Mouse (Mus musculus): ENCODE results near the gene Ppp1r14b. TPM values are rescaled to one million over a fixed set of nuclear protein-coding genes. Genes with fewer than 3 reads are reported as not detected.

The Ppp1r14b gene
- polyA plus RNA-seq, 1 experiment from 2014 or later, result 170 TPM

DNA sequence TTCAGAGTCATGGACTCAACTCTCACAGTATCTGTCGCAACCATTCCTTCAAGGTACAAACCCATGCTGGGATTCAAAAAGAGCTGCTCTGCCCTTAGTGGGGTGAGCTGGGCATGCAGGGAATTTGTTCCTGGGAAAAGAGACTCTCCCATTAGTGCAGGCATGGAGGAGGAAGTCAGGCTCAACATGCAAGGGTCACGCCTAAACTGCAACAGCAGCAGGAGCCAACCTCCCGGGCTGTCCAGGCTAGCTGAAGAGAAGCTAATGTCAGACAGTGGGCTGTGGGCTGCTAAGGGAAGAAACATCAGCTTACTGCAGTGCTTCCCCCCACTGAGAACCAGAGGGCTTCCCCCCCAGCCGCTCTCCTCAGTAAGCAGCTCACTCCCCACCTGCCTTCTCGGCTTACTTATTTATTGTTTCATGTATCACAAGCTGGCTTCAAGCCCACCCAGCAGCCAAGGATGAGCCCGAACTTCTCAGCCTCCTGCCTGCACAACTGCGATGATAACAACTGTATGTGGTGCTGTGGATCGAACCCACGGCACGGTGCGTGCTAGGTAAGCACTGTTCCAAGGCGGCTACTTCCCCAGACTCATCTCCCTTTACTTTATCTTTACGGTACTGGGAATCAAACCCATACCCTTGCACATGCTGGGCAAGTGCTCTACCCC lies 2.4 kb upstream of the Ppp1r14b start:
- Histone ChIP-seq H3K27me3 (ENCODE audit: control insufficient read depth, insufficient read depth, low read length) (no peaks in the 10 kb centered on the region), H3K36me3 (ENCODE audit: control insufficient read depth, insufficient read depth, low read length) (peaks cover 9% of the 10 kb centered on the region), H3K9ac (ENCODE audit: low read length) (peak overlapping the region; percentile 16; the same call in 1 of the 2 replicates), H3K9me3 (ENCODE audit: control insufficient read depth, low read length) (no peaks in the 10 kb centered on the region), H3K4me3 (ENCODE audit: control insufficient read depth in 1 of 2, insufficient read depth in 1 of 2, low read depth in 1 of 2, low read length in 2 of 2) (no peak overlapping the region), H3K4me2 (ENCODE audit: low read length) (no peak overlapping the region), H3K27ac (replicated peaks in 1 of 2; ENCODE audit: control insufficient read depth in 1 of 2, insufficient read depth in 1 of 2, low read depth in 2 of 2, low read length in 2 of 2) (peak overlapping the region in 1 of 2 experiments; percentile 19; a peak in 1 of 4 replicates), H3K4me1 (ENCODE audit: control insufficient read depth in 2 of 2, insufficient read depth in 2 of 2, low read length in 2 of 2) (peaks cover 30 to 56% of the 10 kb centered on the region in 2 experiments)
- 81% methylated on average over 13 of the region's 13 CpGs for WGBS
- ATAC-seq (ENCODE audit: insufficient number of reproducible peaks, insufficient read depth, low FRiP score, low read depth), result no peak

DNA sequence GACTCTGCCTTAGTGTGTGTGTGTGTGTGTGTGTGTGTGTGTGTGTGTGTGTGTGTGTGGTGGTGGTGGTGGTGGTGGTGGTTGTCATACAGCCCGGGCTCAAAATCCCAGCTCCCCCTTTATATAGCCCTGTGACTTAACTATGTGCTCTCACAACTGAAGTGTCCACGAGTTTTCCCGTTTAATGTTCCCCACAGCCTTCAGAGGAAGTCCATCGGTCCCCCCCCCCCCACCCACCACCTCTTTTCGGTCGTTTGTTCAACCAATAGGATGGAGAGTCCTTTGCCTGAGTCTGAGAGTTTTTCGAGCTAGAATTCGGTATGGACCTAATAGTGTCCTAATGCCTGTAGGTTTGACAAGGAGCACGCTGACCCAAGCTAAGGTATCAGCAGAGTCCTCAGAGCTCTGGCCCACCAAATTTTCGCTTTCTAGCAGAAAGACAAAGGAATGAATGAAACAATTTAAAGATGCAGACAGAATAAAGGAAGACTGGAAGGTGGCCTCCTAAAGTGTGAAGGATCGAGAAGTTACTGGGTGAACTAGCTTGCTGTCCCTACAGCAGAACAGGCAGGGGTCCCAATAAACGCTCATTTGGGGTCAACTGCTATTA lies 1.1 kb upstream of the Ppp1r14b start:
- peak overlapping the region; percentile 90 for H3K9ac ChIP-seq (ENCODE audit: low read length)
- H3K4me3 ChIP-seq (ENCODE audit: control insufficient read depth in 1 of 2, insufficient read depth in 1 of 2, low read depth in 1 of 2, low read length in 2 of 2), result peak overlapping the region; percentile 69 to 80
- H3K27me3 ChIP-seq (ENCODE audit: control insufficient read depth, insufficient read depth, low read length), result no peaks in the 10 kb centered on the region
- peak overlapping the region in 1 of 2 experiments; percentile 89; a peak in 1 of 4 replicates for H3K27ac ChIP-seq (replicated peaks in 1 of 2; ENCODE audit: control insufficient read depth in 1 of 2, insufficient read depth in 1 of 2, low read depth in 2 of 2, low read length in 2 of 2)
- no peak for ATAC-seq (ENCODE audit: insufficient number of reproducible peaks, insufficient read depth, low FRiP score, low read depth)
- peaks cover 22% of the 10 kb centered on the region for H3K36me3 ChIP-seq (ENCODE audit: control insufficient read depth, insufficient read depth, low read length)
- H3K4me1 ChIP-seq (ENCODE audit: control insufficient read depth in 2 of 2, insufficient read depth in 2 of 2, low read length in 2 of 2), result peaks cover 33 to 58% of the 10 kb centered on the region in 2 experiments
- 35% methylated on average over 12 of the region's 12 CpGs for WGBS
- peak overlapping the region; percentile 97 for H3K4me2 ChIP-seq (ENCODE audit: low read length)
- H3K9me3 ChIP-seq (ENCODE audit: control insufficient read depth, low read length), result no peaks in the 10 kb centered on the region

DNA sequence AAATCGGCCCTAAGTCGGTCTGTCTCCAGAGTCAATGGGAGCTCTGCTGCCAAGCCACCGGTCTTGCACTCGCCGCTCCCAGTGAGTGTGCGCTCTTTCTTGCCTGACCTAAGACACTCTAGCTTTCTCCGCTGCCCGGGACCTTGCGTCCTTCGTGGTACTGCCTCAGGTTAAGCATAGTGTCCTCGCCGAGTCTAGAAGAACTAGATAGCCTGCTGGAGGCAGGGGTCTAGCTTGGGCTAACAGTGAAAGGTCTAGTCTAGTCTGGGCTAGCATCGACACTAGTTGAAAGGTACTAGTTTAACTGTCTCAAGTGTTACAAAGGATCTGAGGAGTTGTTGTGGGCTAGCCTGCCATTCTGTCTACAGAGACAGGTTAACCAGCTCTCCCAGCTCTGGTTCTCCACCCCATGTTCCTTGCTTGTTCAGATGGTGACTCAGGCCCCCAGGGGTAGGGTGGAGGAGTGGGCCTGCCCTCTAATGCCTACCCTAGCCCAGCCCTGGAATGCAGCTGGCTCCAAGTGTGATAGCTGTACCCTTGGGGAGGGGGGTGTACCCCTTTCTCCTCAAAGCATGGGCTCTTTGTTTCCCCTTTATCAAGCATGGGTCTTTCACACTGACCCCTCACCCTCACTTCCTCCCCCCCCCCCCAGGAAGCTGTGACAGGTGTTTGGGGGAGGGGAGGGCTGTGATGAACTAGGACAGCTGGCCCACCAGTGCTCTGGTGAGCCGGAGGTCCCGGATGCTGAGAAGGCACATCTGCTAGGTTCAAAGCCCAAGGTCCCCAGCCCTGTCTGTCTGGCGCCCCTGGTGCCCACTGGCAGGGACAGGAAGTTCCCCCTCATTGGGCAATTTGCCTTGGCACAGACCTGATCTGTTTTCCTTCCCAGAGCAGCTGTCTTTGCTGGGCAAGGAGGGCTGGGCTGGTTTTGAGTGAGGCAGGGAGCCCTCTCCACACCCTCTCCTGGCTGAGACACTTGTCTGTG lies 1.1 kb downstream of the Ppp1r14b start, which contains the start of gene Plcb3:
TSS of gene Plcb3 (minus strand) at position 934 of the 985 bp plus-strand sequence.
- H3K9ac ChIP-seq (ENCODE audit: low read length), result peak within 1 kb of the TSS; percentile 90
- peak within 1 kb of the TSS; percentile 97 for H3K4me2 ChIP-seq (ENCODE audit: low read length)
- H3K27ac ChIP-seq (replicated peaks in 1 of 2; ENCODE audit: control insufficient read depth in 1 of 2, insufficient read depth in 1 of 2, low read depth in 2 of 2, low read length in 2 of 2), result peak within 1 kb of the TSS; percentile 84 to 89
- peaks cover 25 to 44% of the 10 kb centered on the region in 2 experiments for H3K4me1 ChIP-seq (ENCODE audit: control insufficient read depth in 2 of 2, insufficient read depth in 2 of 2, low read length in 2 of 2)
- H3K9me3 ChIP-seq (ENCODE audit: control insufficient read depth, low read length), result no peaks in the 10 kb centered on the region
- peaks cover 26% of the 10 kb centered on the region for H3K36me3 ChIP-seq (ENCODE audit: control insufficient read depth, insufficient read depth, low read length)
- H3K27me3 ChIP-seq (ENCODE audit: control insufficient read depth, insufficient read depth, low read length), result no peaks in the 10 kb centered on the region
- ATAC-seq (ENCODE audit: insufficient number of reproducible peaks, insufficient read depth, low FRiP score, low read depth), result no peak
- H3K4me3 ChIP-seq (ENCODE audit: control insufficient read depth in 1 of 2, insufficient read depth in 1 of 2, low read depth in 1 of 2, low read length in 2 of 2), result peak within 1 kb of the TSS; percentile 80 to 93
- under 1% methylated on average over 16 of the region's 16 CpGs for WGBS

DNA sequence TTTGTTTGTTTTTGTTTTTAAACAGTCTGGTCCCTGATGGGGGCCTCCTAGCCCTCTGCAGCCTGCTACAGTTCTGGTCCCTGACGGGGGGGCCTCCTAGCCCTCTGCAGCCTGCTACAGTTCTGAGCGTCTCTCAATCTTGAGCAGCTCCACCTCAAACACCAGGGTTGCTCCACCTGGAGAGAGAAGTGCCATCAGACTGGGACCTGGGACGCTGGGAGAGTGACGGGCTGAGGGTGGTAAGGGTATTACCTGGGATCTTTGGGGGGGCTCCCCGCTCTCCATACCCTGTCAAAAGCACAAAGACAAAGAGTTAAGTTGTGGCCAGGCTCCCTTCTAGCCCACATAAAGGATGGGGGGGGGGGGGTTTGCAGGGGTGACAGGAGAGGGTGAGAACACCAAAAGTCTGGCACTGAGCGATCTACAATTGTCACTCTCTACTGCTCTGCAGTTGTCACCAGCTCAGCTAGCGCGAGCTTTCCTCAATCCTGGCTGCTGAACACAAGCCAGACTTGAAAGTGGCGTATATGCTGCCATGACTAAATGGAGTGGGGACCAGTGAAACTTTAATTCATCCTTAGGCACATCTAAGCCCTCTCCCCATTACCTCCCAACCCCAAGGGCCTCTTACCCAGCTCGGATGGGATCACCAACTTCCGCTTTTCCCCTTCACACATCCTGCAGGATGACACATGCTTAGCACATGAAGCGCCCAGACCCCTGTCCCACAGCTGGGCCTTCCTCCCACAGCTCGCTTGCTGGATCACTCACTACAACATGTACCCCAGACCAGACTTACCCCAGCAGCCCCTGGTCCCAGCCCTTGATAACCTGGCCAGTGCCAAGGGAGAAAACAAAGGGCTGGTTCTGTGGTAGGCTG lies 3.2 kb downstream of the Ppp1r14b start:
- 73% methylated on average over 13 of the region's 13 CpGs for WGBS
- H3K27ac ChIP-seq (replicated peaks in 1 of 2; ENCODE audit: control insufficient read depth in 1 of 2, insufficient read depth in 1 of 2, low read depth in 2 of 2, low read length in 2 of 2), result peak overlapping the region in 1 of 2 experiments; percentile 66; a peak in 2 of 4 replicates
- no peaks in the 10 kb centered on the region for H3K9me3 ChIP-seq (ENCODE audit: control insufficient read depth, low read length)
- peak overlapping the region in 1 of 2 experiments; percentile 75; a peak in 1 of 4 replicates for H3K4me3 ChIP-seq (ENCODE audit: control insufficient read depth in 1 of 2, insufficient read depth in 1 of 2, low read depth in 1 of 2, low read length in 2 of 2)
- H3K27me3 ChIP-seq (ENCODE audit: control insufficient read depth, insufficient read depth, low read length), result no peaks in the 10 kb centered on the region
- peaks cover 42% of the 10 kb centered on the region for H3K36me3 ChIP-seq (ENCODE audit: control insufficient read depth, insufficient read depth, low read length)
- peak overlapping the region; percentile 71 for H3K4me2 ChIP-seq (ENCODE audit: low read length)
- no peak for ATAC-seq (ENCODE audit: insufficient number of reproducible peaks, insufficient read depth, low FRiP score, low read depth)
- H3K9ac ChIP-seq (ENCODE audit: low read length), result peak overlapping the region; percentile 81
- H3K4me1 ChIP-seq (ENCODE audit: control insufficient read depth in 2 of 2, insufficient read depth in 2 of 2, low read length in 2 of 2), result peaks cover 18 to 45% of the 10 kb centered on the region in 2 experiments; a peak in 3 of 4 replicates

- H3K27ac ChIP-seq (replicated peaks in 1 of 2; ENCODE audit: control insufficient read depth in 1 of 2, insufficient read depth in 1 of 2, low read depth in 2 of 2, low read length in 2 of 2), result peak overlapping the region in 1 of 2 experiments; percentile 66; a peak in 3 of 4 replicates
- no peak for ATAC-seq (ENCODE audit: insufficient number of reproducible peaks, insufficient read depth, low FRiP score, low read depth)
- 20% methylated on average over 3 of the region's 3 CpGs for WGBS
- no peaks in the 10 kb centered on the region for H3K9me3 ChIP-seq (ENCODE audit: control insufficient read depth, low read length)
- H3K27me3 ChIP-seq (ENCODE audit: control insufficient read depth, insufficient read depth, low read length), result no peaks in the 10 kb centered on the region
- H3K4me3 ChIP-seq (ENCODE audit: control insufficient read depth in 1 of 2, insufficient read depth in 1 of 2, low read depth in 1 of 2, low read length in 2 of 2), result peak overlapping the region; percentile 75 to 80
- H3K4me1 ChIP-seq (ENCODE audit: control insufficient read depth in 2 of 2, insufficient read depth in 2 of 2, low read length in 2 of 2), result peaks cover 18 to 44% of the 10 kb centered on the region in 2 experiments; a peak in 3 of 4 replicates
- peak overlapping the region; percentile 81 for H3K9ac ChIP-seq (ENCODE audit: low read length)
- H3K4me2 ChIP-seq (ENCODE audit: low read length), result peak overlapping the region; percentile 71
- H3K36me3 ChIP-seq (ENCODE audit: control insufficient read depth, insufficient read depth, low read length), result peaks cover 48% of the 10 kb centered on the region
These were observed 3.8 kb downstream of the Ppp1r14b start for GRCm38 (mm10) chr19:6978639-6978974.

DNA sequence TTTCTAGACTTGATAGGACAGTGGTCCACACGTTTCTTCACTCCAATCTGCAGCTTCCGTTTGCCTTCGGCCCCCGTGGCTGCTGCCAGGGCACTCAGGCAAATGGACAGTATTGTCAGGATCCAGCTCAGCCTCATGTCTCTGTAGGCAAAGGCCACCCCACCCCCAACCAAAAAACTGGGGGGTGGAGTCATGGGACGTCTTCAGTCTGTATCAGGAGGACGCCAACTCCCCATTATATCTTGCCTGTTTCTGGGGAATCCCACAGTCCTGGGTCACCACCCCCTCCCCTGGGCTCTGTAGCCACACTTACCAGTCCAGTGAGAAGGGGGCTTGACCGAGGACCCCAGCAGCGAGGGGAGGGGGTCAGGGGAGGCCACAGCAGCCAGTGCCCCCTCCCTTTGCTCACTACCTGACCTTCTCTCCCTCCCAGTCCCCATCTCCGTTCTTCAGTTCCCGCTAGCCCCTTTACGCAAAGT lies 4.3 kb downstream of the Ppp1r14b start:
- no peaks in the 10 kb centered on the region for H3K27me3 ChIP-seq (ENCODE audit: control insufficient read depth, insufficient read depth, low read length)
- ATAC-seq (ENCODE audit: insufficient number of reproducible peaks, insufficient read depth, low FRiP score, low read depth), result no peak
- peak overlapping the region in 1 of 2 experiments; percentile 66; a peak in 3 of 4 replicates for H3K27ac ChIP-seq (replicated peaks in 1 of 2; ENCODE audit: control insufficient read depth in 1 of 2, insufficient read depth in 1 of 2, low read depth in 2 of 2, low read length in 2 of 2)
- peak overlapping the region; percentile 71 for H3K4me2 ChIP-seq (ENCODE audit: low read length)
- WGBS, result 3% methylated on average over 11 of the region's 11 CpGs
- peak overlapping the region; percentile 81 for H3K9ac ChIP-seq (ENCODE audit: low read length)
- no peaks in the 10 kb centered on the region for H3K9me3 ChIP-seq (ENCODE audit: control insufficient read depth, low read length)
- H3K4me3 ChIP-seq (ENCODE audit: control insufficient read depth in 1 of 2, insufficient read depth in 1 of 2, low read depth in 1 of 2, low read length in 2 of 2), result peak overlapping the region; percentile 75 to 80
- peaks cover 18 to 40% of the 10 kb centered on the region in 2 experiments; a peak in 3 of 4 replicates for H3K4me1 ChIP-seq (ENCODE audit: control insufficient read depth in 2 of 2, insufficient read depth in 2 of 2, low read length in 2 of 2)
- peaks cover 53% of the 10 kb centered on the region for H3K36me3 ChIP-seq (ENCODE audit: control insufficient read depth, insufficient read depth, low read length)
